8 mouse cellular contexts compared by ENCODE assay signal in genomic region chr9:35421730-35422235, GRCm38 (mm10). TPM values are rescaled to one million over a fixed set of nuclear protein-coding genes. Genes with fewer than 3 reads are reported as not detected.
DNase-seq lines count a peak whose midpoint lies in the region; ATAC-seq and TF ChIP-seq lines count a peak whose summit lies in the region.

No protein-coding gene starts in this region.

- H3K9ac ChIP-seq in heart, embryonic 14.5 days (ENCODE audit: low read length), result peak overlapping the region; percentile 97
- peak overlapping the region; percentile 97 for H3K9ac ChIP-seq in midbrain, embryonic 11.5 days (ENCODE audit: low read length)
- H3K9ac ChIP-seq in stomach, embryonic 14.5 days (replicated peaks; ENCODE audit: low read depth, low read length), result peak overlapping the region; percentile 97

- intact Hi-C loops in gastrocnemius, adult 2 months (cut with DNase I), result loop anchor here (5.0 kb wide), 1 partner anchor 101 kb away; no protein-coding TSS in a partner anchor
- intact Hi-C loops in left cerebral cortex, adult 2 months (cut with DNase I), result loop anchor here (5.0 kb wide), 2 partner anchors 116 to 139 kb away; no protein-coding TSS in a partner anchor

- no peaks in the 10 kb centered on the region for H3K36me3 ChIP-seq in heart, embryonic 14.5 days (ENCODE audit: control insufficient read depth, insufficient read depth, low read length)
- H3K36me3 ChIP-seq in midbrain, embryonic 11.5 days (ENCODE audit: control insufficient read depth, insufficient read depth, low read length), result no peaks in the 10 kb centered on the region
- H3K36me3 ChIP-seq in stomach, embryonic 14.5 days (ENCODE audit: control insufficient read depth, insufficient read depth, low read length), result no peaks in the 10 kb centered on the region

- H3K4me2 ChIP-seq in heart, embryonic 14.5 days (ENCODE audit: low read length), result peak overlapping the region; percentile 84
- H3K4me2 ChIP-seq in midbrain, embryonic 11.5 days, result peak overlapping the region; percentile 59
- peak overlapping the region; percentile 64 for H3K4me2 ChIP-seq in stomach, embryonic 14.5 days (replicated peaks; ENCODE audit: low read depth, low read length)

- DNase-seq in gastrocnemius, adult 2 months, result no peak
- DNase-seq in gastrocnemius, postnatal 10 days, result no peak
- peak; percentile 58 to 65 for DNase-seq in cerebellum, postnatal 14 days
- peak; percentile 46 to 48 for DNase-seq in left cerebral cortex, adult 2 months (ENCODE audit: extremely low spot score in 1 of 2, low spot score in 2 of 2)
- peak; percentile 96 for DNase-seq in midbrain, embryonic 11.5 days (ENCODE audit: low spot score, missing footprints)

- H3K27me3 ChIP-seq in heart, embryonic 14.5 days (ENCODE audit: control insufficient read depth, insufficient read depth, low read length), result no peaks in the 10 kb centered on the region
- H3K27me3 ChIP-seq in midbrain, embryonic 11.5 days (ENCODE audit: control insufficient read depth, insufficient read depth, low read length), result 0 out of 2 replicates have a peak, but pooled peaks cover 2% of the 10 kb centered on the region
- H3K27me3 ChIP-seq in stomach, embryonic 14.5 days (ENCODE audit: control insufficient read depth, insufficient read depth, low read length), result no peaks in the 10 kb centered on the region

- peaks cover 4 to 29% of the 10 kb centered on the region in 2 experiments for H3K4me1 ChIP-seq in heart, embryonic 14.5 days (ENCODE audit: control insufficient read depth in 2 of 2, insufficient read depth in 2 of 2, low read length in 2 of 2)
- peaks cover 26% of the 10 kb centered on the region for H3K4me1 ChIP-seq in midbrain, embryonic 11.5 days (ENCODE audit: control insufficient read depth, insufficient read depth, low read length)
- peaks cover 9% of the 10 kb centered on the region; the same call in 1 of the 2 replicates for H3K4me1 ChIP-seq in stomach, embryonic 14.5 days (ENCODE audit: control insufficient read depth, insufficient read depth, low read length)

- peak overlapping the region; percentile 98 for H3K27ac ChIP-seq in gastrocnemius, adult 2 months
- peak overlapping the region; percentile 84 to 94 for H3K27ac ChIP-seq in heart, embryonic 14.5 days (replicated peaks in 1 of 2; ENCODE audit: control insufficient read depth in 1 of 2, insufficient read depth in 1 of 2, low read depth in 2 of 2, low read length in 2 of 2)
- H3K27ac ChIP-seq in left cerebral cortex, adult 2 months, result peak overlapping the region; percentile 91
- H3K27ac ChIP-seq in midbrain, embryonic 11.5 days (ENCODE audit: low read depth, low read length), result peak overlapping the region; percentile 90
- peak overlapping the region; percentile 94 for H3K27ac ChIP-seq in stomach, embryonic 14.5 days (ENCODE audit: low read length)

- H3K9me3 ChIP-seq in heart, embryonic 14.5 days (ENCODE audit: control insufficient read depth, low read length), result no peaks in the 10 kb centered on the region
- no peaks in the 10 kb centered on the region for H3K9me3 ChIP-seq in midbrain, embryonic 11.5 days (ENCODE audit: control insufficient read depth, low read length)
- no peaks in the 10 kb centered on the region; the same call in 1 of the 2 replicates for H3K9me3 ChIP-seq in stomach, embryonic 14.5 days (ENCODE audit: control insufficient read depth, low read depth, low read length)

- TF ChIP-seq CTCF in gastrocnemius, adult 2 months (IDR thresholded peaks at IDR 0.05), result no peak
- TF ChIP-seq CTCF in left cerebral cortex, adult 2 months (IDR thresholded peaks at IDR 0.05), result no peak

- peak; percentile 56 for ATAC-seq in CD4-positive, CD25-positive, alpha-beta regulatory T cell, adult 4 months
- ATAC-seq in heart, embryonic 14.5 days (ENCODE audit: insufficient number of reproducible peaks, insufficient read depth, low FRiP score, low read depth), result peak; percentile 38
- peak; percentile 80; the same call in 1 of the 2 replicates for ATAC-seq in midbrain, embryonic 11.5 days (ENCODE audit: low FRiP score)
- no peak for ATAC-seq in stomach, embryonic 14.5 days (ENCODE audit: insufficient number of reproducible peaks, insufficient read depth, low FRiP score, low read depth)

- WGBS in heart, embryonic 14.5 days, result 0% methylated on average over 33 of the region's 35 CpGs
- WGBS in midbrain, embryonic 11.5 days, result under 1% methylated on average over 35 of the region's 35 CpGs
- under 1% methylated on average over 33 of the region's 35 CpGs for WGBS in stomach, embryonic 14.5 days

- H3K4me3 ChIP-seq in gastrocnemius, adult 2 months, result peak overlapping the region; percentile 98
- peak overlapping the region; percentile 98 to 100 for H3K4me3 ChIP-seq in heart, embryonic 14.5 days (ENCODE audit: control insufficient read depth in 1 of 2, insufficient read depth in 1 of 2, low read depth in 1 of 2, low read length in 2 of 2)
- H3K4me3 ChIP-seq in left cerebral cortex, adult 2 months, result peak overlapping the region; percentile 94
- peak overlapping the region; percentile 95 for H3K4me3 ChIP-seq in midbrain, embryonic 11.5 days (ENCODE audit: low read depth, low read length)
- H3K4me3 ChIP-seq in stomach, embryonic 14.5 days (ENCODE audit: low read depth, low read length), result peak overlapping the region; percentile 99

RNA-seq across cellular contexts. Expression of gene Cdon, which starts 0.9 kb away (rescaled TPM):
- total RNA-seq in gastrocnemius, adult 2 months (2021), result 10 to 100 TPM; 12.4 to 12.9 TPM
- total RNA-seq in gastrocnemius, postnatal 10 days (2021), result 10 to 100 TPM; 29.5 to 37.8 TPM
- 1 to 10 TPM; 2.7 to 4.1 TPM for polyA plus RNA-seq in CD4-positive, CD25-positive, alpha-beta regulatory T cell, adult 4 months (2017; shearing (Covaris generic))
- 6.2 and 8.1 TPM in 2 replicates for polyA plus RNA-seq in heart, embryonic 14.5 days (2014; fragmentation: Nextera tagmentation; extraction: Ambion mirVana)
- 1 to 10 TPM; 7.9 to 8.3 TPM for total RNA-seq in left cerebral cortex, adult 2 months (2021)
- 8.8 and 10.1 TPM in 2 replicates for polyA plus RNA-seq in midbrain, embryonic 11.5 days (2014; fragmentation: Nextera tagmentation; extraction: Ambion mirVana)
- polyA plus RNA-seq in stomach, embryonic 14.5 days (2014; fragmentation: Nextera tagmentation; extraction: Ambion mirVana), result 12.7 and 13.8 TPM in 2 replicates

Comparison
In these comparisons a context has a peak if more than half of its experiments do, and no peak if none do; other contexts are left out.
1. DNase-seq: peak in cerebellum, postnatal 14 days (2 of 2), left cerebral cortex, adult 2 months (2 of 2) and midbrain, embryonic 11.5 days (single experiment); none in gastrocnemius, adult 2 months (single experiment) and gastrocnemius, postnatal 10 days (single experiment).
2. Peak in every context shown above with its lines, with median percentiles within 50 percentile points of each other: H3K27ac ChIP-seq, H3K4me3 ChIP-seq, H3K4me2 ChIP-seq and H3K9ac ChIP-seq.